Mouse (Mus musculus): Measurements from ENCODE around the gene Gbp2b. TPM values are rescaled to one million over a fixed set of nuclear protein-coding genes. Genes with fewer than 3 reads are reported as not detected.
A peak's percentile ranks its signal among the peaks of the same experiment; 100 is the strongest.

Gbp2b gene
- polyA plus RNA-seq, 1 experiment from 2014 or later: not detected

GRCm38 (mm10) chr3:142577108-142577507, 17.5 kb upstream of the Gbp2b start:
- no peaks in the 10 kb centered on the region for H3K27me3 ChIP-seq (replicated peaks)
- no peaks in the 10 kb centered on the region for H3K4me1 ChIP-seq (replicated peaks)
- no peak overlapping the region for H3K4me2 ChIP-seq
- H3K27ac ChIP-seq (ENCODE audit: poor library complexity, severe bottlenecking): no peak overlapping the region
- H3K9ac ChIP-seq: no peak overlapping the region
- no peak for ATAC-seq (ENCODE audit: insufficient number of reproducible peaks, low FRiP score)
- H3K36me3 ChIP-seq: no peaks in the 10 kb centered on the region
- H3K9me3 ChIP-seq (replicated peaks): no peaks in the 10 kb centered on the region
- WGBS: 69% methylated on average over 3 of the region's 3 CpGs
- no peak overlapping the region for H3K4me3 ChIP-seq

GRCm38 (mm10) chr3:142578342-142578741, 16.3 kb upstream of the Gbp2b start:
- Histone ChIP-seq H3K4me1 (replicated peaks) (no peaks in the 10 kb centered on the region), H3K4me3 (no peak overlapping the region), H3K9me3 (replicated peaks) (no peaks in the 10 kb centered on the region), H3K9ac (no peak overlapping the region), H3K27me3 (replicated peaks) (no peaks in the 10 kb centered on the region), H3K4me2 (no peak overlapping the region), H3K27ac (ENCODE audit: poor library complexity, severe bottlenecking) (no peak overlapping the region), H3K36me3 (no peaks in the 10 kb centered on the region)
- WGBS: 76% methylated on average over 4 of the region's 4 CpGs
- ATAC-seq (ENCODE audit: insufficient number of reproducible peaks, low FRiP score): no peak

- H3K36me3 ChIP-seq: no peaks in the 10 kb centered on the region
- ATAC-seq (ENCODE audit: insufficient number of reproducible peaks, low FRiP score): no peak
- no peak overlapping the region for H3K27ac ChIP-seq (ENCODE audit: poor library complexity, severe bottlenecking)
- H3K9me3 ChIP-seq (replicated peaks): no peaks in the 10 kb centered on the region
- 77% methylated on average over 4 of the region's 4 CpGs for WGBS
- no peak overlapping the region for H3K4me3 ChIP-seq
- H3K4me1 ChIP-seq (replicated peaks): no peaks in the 10 kb centered on the region
- H3K9ac ChIP-seq: no peak overlapping the region
- H3K4me2 ChIP-seq: no peak overlapping the region
- no peaks in the 10 kb centered on the region for H3K27me3 ChIP-seq (replicated peaks)
Measured at GRCm38 (mm10) chr3:142583067-142583466, 11.6 kb upstream of the Gbp2b start.

GRCm38 (mm10) chr3:142587386-142587785, 7.3 kb upstream of the Gbp2b start:
- no peak overlapping the region for H3K4me2 ChIP-seq
- H3K36me3 ChIP-seq: no peaks in the 10 kb centered on the region
- no peak overlapping the region for H3K9ac ChIP-seq
- no peak overlapping the region for H3K4me3 ChIP-seq
- no peak for ATAC-seq (ENCODE audit: insufficient number of reproducible peaks, low FRiP score)
- H3K27me3 ChIP-seq (replicated peaks): no peaks in the 10 kb centered on the region
- H3K9me3 ChIP-seq (replicated peaks): no peaks in the 10 kb centered on the region
- no peaks in the 10 kb centered on the region for H3K4me1 ChIP-seq (replicated peaks)
- H3K27ac ChIP-seq (ENCODE audit: poor library complexity, severe bottlenecking): no peak overlapping the region

- 73% methylated on average over 2 of the region's 2 CpGs for WGBS
Measured at GRCm38 (mm10) chr3:142588888-142589287, 5.8 kb upstream of the Gbp2b start.

GRCm38 (mm10) chr3:142590431-142591067, 4.1 kb upstream of the Gbp2b start:
- no peak for ATAC-seq (ENCODE audit: insufficient number of reproducible peaks, low FRiP score)
- Histone ChIP-seq H3K9me3 (replicated peaks) (no peaks in the 10 kb centered on the region), H3K4me2 (no peak overlapping the region), H3K36me3 (no peaks in the 10 kb centered on the region), H3K4me1 (replicated peaks) (no peaks in the 10 kb centered on the region), H3K27me3 (replicated peaks) (no peaks in the 10 kb centered on the region), H3K4me3 (no peak overlapping the region), H3K9ac (no peak overlapping the region), H3K27ac (ENCODE audit: poor library complexity, severe bottlenecking) (no peak overlapping the region)
- WGBS: 72% methylated on average over 4 of the region's 4 CpGs

More at GRCm38 (mm10) chr3:142588888-142589287, 5.8 kb upstream of the Gbp2b start:
- Histone ChIP-seq H3K36me3 (no peaks in the 10 kb centered on the region), H3K9me3 (replicated peaks) (no peaks in the 10 kb centered on the region), H3K4me3 (no peak overlapping the region), H3K4me2 (no peak overlapping the region), H3K27ac (ENCODE audit: poor library complexity, severe bottlenecking) (no peak overlapping the region), H3K4me1 (replicated peaks) (no peaks in the 10 kb centered on the region), H3K27me3 (replicated peaks) (no peaks in the 10 kb centered on the region), H3K9ac (no peak overlapping the region)
- ATAC-seq (ENCODE audit: insufficient number of reproducible peaks, low FRiP score): no peak

- H3K36me3 ChIP-seq: no peaks in the 10 kb centered on the region
- WGBS: 57% methylated on average over 3 of the region's 3 CpGs
- no peaks in the 10 kb centered on the region for H3K27me3 ChIP-seq (replicated peaks)
- H3K4me3 ChIP-seq: no peak overlapping the region
- no peak for ATAC-seq (ENCODE audit: insufficient number of reproducible peaks, low FRiP score)
- no peaks in the 10 kb centered on the region for H3K4me1 ChIP-seq (replicated peaks)
- H3K4me2 ChIP-seq: no peak overlapping the region
- H3K9ac ChIP-seq: no peak overlapping the region
- H3K27ac ChIP-seq (ENCODE audit: poor library complexity, severe bottlenecking): no peak overlapping the region
- H3K9me3 ChIP-seq (replicated peaks): no peaks in the 10 kb centered on the region
Measured at GRCm38 (mm10) chr3:142597923-142598322, 3.3 kb downstream of the Gbp2b start.

GRCm38 (mm10) chr3:142601675-142602074, 7.0 kb downstream of the Gbp2b start:
- H3K9ac ChIP-seq: no peak overlapping the region
- no peak overlapping the region for H3K4me2 ChIP-seq
- ATAC-seq (ENCODE audit: insufficient number of reproducible peaks, low FRiP score): no peak
- no peaks in the 10 kb centered on the region for H3K27me3 ChIP-seq (replicated peaks)
- no peaks in the 10 kb centered on the region for H3K9me3 ChIP-seq (replicated peaks)
- no peaks in the 10 kb centered on the region for H3K4me1 ChIP-seq (replicated peaks)
- no peak overlapping the region for H3K27ac ChIP-seq (ENCODE audit: poor library complexity, severe bottlenecking)
- H3K4me3 ChIP-seq: no peak overlapping the region
- H3K36me3 ChIP-seq: no peaks in the 10 kb centered on the region

- no peaks in the 10 kb centered on the region for H3K27me3 ChIP-seq (replicated peaks)
Measured at GRCm38 (mm10) chr3:142618658-142619057, 24.0 kb downstream of the Gbp2b start.

GRCm38 (mm10) chr3:142619606-142620005, 25.0 kb downstream of the Gbp2b start:
- Histone ChIP-seq H3K4me2 (no peak overlapping the region), H3K4me1 (replicated peaks) (peaks cover 13% of the 10 kb centered on the region; the same call in 1 of the 2 replicates), H3K27ac (ENCODE audit: poor library complexity, severe bottlenecking) (no peak overlapping the region), H3K27me3 (replicated peaks) (no peaks in the 10 kb centered on the region), H3K4me3 (no peak overlapping the region), H3K9me3 (replicated peaks) (no peaks in the 10 kb centered on the region), H3K36me3 (no peaks in the 10 kb centered on the region), H3K9ac (no peak overlapping the region)
- no peak for ATAC-seq (ENCODE audit: insufficient number of reproducible peaks, low FRiP score)
- 43% methylated on average over 1 of the region's 1 CpGs for WGBS

More at GRCm38 (mm10) chr3:142618658-142619057, 24.0 kb downstream of the Gbp2b start:
- no peak overlapping the region for H3K4me3 ChIP-seq
- H3K36me3 ChIP-seq: no peaks in the 10 kb centered on the region
- WGBS: 81% methylated on average over 3 of the region's 3 CpGs
- no peak for ATAC-seq (ENCODE audit: insufficient number of reproducible peaks, low FRiP score)
- no peak overlapping the region for H3K9ac ChIP-seq
- no peaks in the 10 kb centered on the region for H3K9me3 ChIP-seq (replicated peaks)
- H3K27ac ChIP-seq (ENCODE audit: poor library complexity, severe bottlenecking): no peak overlapping the region
- H3K4me2 ChIP-seq: no peak overlapping the region
- peaks cover 13% of the 10 kb centered on the region; the same call in 1 of the 2 replicates for H3K4me1 ChIP-seq (replicated peaks)

GRCm38 (mm10) chr3:142620111-142620955, 25.7 kb downstream of the Gbp2b start, which contains the start of gene Gbp2:
Gbp2 (plus strand) TSS chr3:142620602.
- H3K9ac ChIP-seq: peak within 1 kb of the TSS; percentile 48; the same call in 1 of the 2 replicates
- 0 out of 2 replicates have a peak, but pooled peaks have one; percentile 25 for ATAC-seq (ENCODE audit: insufficient number of reproducible peaks, low FRiP score)
- H3K4me3 ChIP-seq: peak within 1 kb of the TSS; percentile 35
- 48% methylated on average over 4 of the region's 4 CpGs for WGBS
- peak within 1 kb of the TSS; percentile 56 for H3K4me2 ChIP-seq
- H3K27me3 ChIP-seq (replicated peaks): no peaks in the 10 kb centered on the region
- H3K27ac ChIP-seq (ENCODE audit: poor library complexity, severe bottlenecking): peak within 1 kb of the TSS; percentile 21; the same call in 1 of the 2 replicates
- peaks cover 13% of the 10 kb centered on the region; the same call in 1 of the 2 replicates for H3K4me1 ChIP-seq (replicated peaks)
- no peaks in the 10 kb centered on the region for H3K36me3 ChIP-seq
- no peaks in the 10 kb centered on the region for H3K9me3 ChIP-seq (replicated peaks)

Measured in heart, embryonic 12.5 days (tissue).